Mouse (Mus musculus) mammary gland, adult 2 months (tissue): ENCODE measurements around the gene Stbd1. TPM values are rescaled to one million over a fixed set of nuclear protein-coding genes. Genes with fewer than 3 reads are reported as not detected.

ENCODE experiments used
- polyA plus RNA-seq: library from polyadenylated mRNA; depleted of rRNA; stranded (reverse); fragments of >200 nt; gene quantifications from 2 replicates; pipeline ENCODE4 v1.2.3, GENCODE M21; 2012; ENCODE audit warnings: low replicate concordance; rRNA removed

Gene Stbd1
- polyA plus RNA-seq: 1.8 and 6.1 TPM in 2 replicates

GRCm38 (mm10) chr5:92602691-92603690 is at the start of gene Stbd1:
TSS of gene Stbd1 (plus strand) at chr5:92603041.

GRCm38 (mm10) chr5:92554891-92555511 is 47.8 kb upstream of the Stbd1 start, which contains the start of gene Fam47e:
TSS of gene Fam47e (plus strand) at chr5:92555069.

Other genes starting within 250 kb of the Stbd1 start
- 10.5 and 16.5 TPM in 2 replicates for gene Nup54, start 167.8 kb upstream of the Stbd1 start, polyA plus RNA-seq
- gene Scarb2, start 96.2 kb upstream of the Stbd1 start, polyA plus RNA-seq: 26.6 and 37.0 TPM in 2 replicates
- not detected in 2 replicates for gene Fam47e, start 48.0 kb upstream of the Stbd1 start, polyA plus RNA-seq
- 0.08 and 0.11 TPM in 2 replicates for gene Ccdc158, start 72.2 kb downstream of the Stbd1 start, polyA plus RNA-seq
- 10.1 and 16.5 TPM in 2 replicates for gene Shroom3, start 80.4 kb downstream of the Stbd1 start, polyA plus RNA-seq